Mouse (Mus musculus) left cerebral cortex, adult 8-10 months (tissue): Measurements from ENCODE around the gene 5830473C10Rik. TPM values are rescaled to one million over a fixed set of nuclear protein-coding genes. Genes with fewer than 3 reads are reported as not detected.
A peak's percentile ranks its signal among the peaks of the same experiment; 100 is the strongest.

ENCODE experiments used
- DNase-seq, 2 experiments: peaks; one replicate each; pipeline ENCODE4 v3.0.0; 2022; ENCODE audit warnings: low spot score in 2 of 2
- total RNA-seq, 4 experiments: library from RNA; stranded (reverse); gene quantifications; 2 replicates each; pipeline ENCODE4 v1.2.4; 2022

The 5830473C10Rik gene
- total RNA-seq, result under 1 TPM; 0.14 to 0.49 (median 0.26) TPM

GRCm38 (mm10) chr5:90560743-90561142 lies at the start of gene 5830473C10Rik:
5830473C10Rik (plus strand) TSS chr5:90561107.
- no peak for DNase-seq

- no peak for DNase-seq
These were observed 48.5 kb upstream of the 5830473C10Rik start for GRCm38 (mm10) chr5:90512288-90512955.

- DNase-seq, result no peak
These were observed 45.3 kb upstream of the 5830473C10Rik start for GRCm38 (mm10) chr5:90515561-90515960.

- DNase-seq, result no peak
These were observed 42.4 kb upstream of the 5830473C10Rik start, which contains the start of gene Afm for GRCm38 (mm10) chr5:90518356-90519100. Afm (plus strand) TSS chr5:90518932.

- no peak for DNase-seq
These were observed 9.7 kb upstream of the 5830473C10Rik start for GRCm38 (mm10) chr5:90551191-90551590.

- DNase-seq, result no peak
These were observed 4.9 kb upstream of the 5830473C10Rik start for GRCm38 (mm10) chr5:90556052-90556451.

GRCm38 (mm10) chr5:90561721-90562275 lies 891 bp downstream of the 5830473C10Rik start:
- DNase-seq, result peak; percentile 13 to 66

- no peak for DNase-seq
These were observed 2.0 kb downstream of the 5830473C10Rik start for GRCm38 (mm10) chr5:90562880-90563279.

GRCm38 (mm10) chr5:90564161-90564560 lies 3.3 kb downstream of the 5830473C10Rik start:
- peak in 1 of 2 experiments; percentile 60 for DNase-seq

GRCm38 (mm10) chr5:90565205-90565604 lies 4.3 kb downstream of the 5830473C10Rik start:
- DNase-seq, result no peak

- DNase-seq, result no peak
These were observed 6.9 kb downstream of the 5830473C10Rik start for GRCm38 (mm10) chr5:90567788-90568187.

- no peak for DNase-seq
These were observed 7.4 kb downstream of the 5830473C10Rik start for GRCm38 (mm10) chr5:90568338-90568737.

- no peak for DNase-seq
These were observed 10.3 kb downstream of the 5830473C10Rik start for GRCm38 (mm10) chr5:90571216-90571615.

- DNase-seq, result no peak
These were observed 16.8 kb downstream of the 5830473C10Rik start for GRCm38 (mm10) chr5:90577751-90578150.

- DNase-seq, result no peak
These were observed 18.6 kb downstream of the 5830473C10Rik start for GRCm38 (mm10) chr5:90579556-90579955.

GRCm38 (mm10) chr5:90582179-90582578 lies 21.3 kb downstream of the 5830473C10Rik start:
- DNase-seq, result no peak

- DNase-seq, result no peak
These were observed 23.9 kb downstream of the 5830473C10Rik start for GRCm38 (mm10) chr5:90584799-90585198.

GRCm38 (mm10) chr5:90586511-90586910 lies 25.6 kb downstream of the 5830473C10Rik start:
- no peak for DNase-seq

- no peak for DNase-seq
These were observed 27.2 kb downstream of the 5830473C10Rik start for GRCm38 (mm10) chr5:90588104-90588503.

GRCm38 (mm10) chr5:90588708-90589595 lies 28.0 kb downstream of the 5830473C10Rik start:
- peak; percentile 56 to 74 for DNase-seq

- no peak for DNase-seq
These were observed 29.8 kb downstream of the 5830473C10Rik start for GRCm38 (mm10) chr5:90590676-90591075.
